Mouse (Mus musculus) testis, adult 2 months (tissue): ENCODE measurements around the gene Scg3. TPM values are rescaled to one million over a fixed set of nuclear protein-coding genes. Genes with fewer than 3 reads are reported as not detected.
"Not testable (repeated sequence)": the region's sequence is repeated elsewhere in the genome, so short reads cannot be mapped to it uniquely, and the experiment has no call there.

Source experiments
- H3K27ac ChIP-seq: fragments of 200-500 bp; 2 replicates; pipeline ENCODE4 v1.5.1; 2012; ENCODE audit warnings: low read depth, low read length; ENCODE audit not compliant: control insufficient read depth, insufficient read depth
- H3K27me3 ChIP-seq: fragments of 200-500 bp; 2 replicates; pipeline ENCODE4 v1.6.1; 2012; ENCODE audit warnings: mild to moderate bottlenecking, low read length, moderate library complexity; ENCODE audit not compliant: control insufficient read depth, insufficient read depth
- H3K36me3 ChIP-seq: fragments of 200-500 bp; 2 replicates; pipeline ENCODE4 v1.6.1; 2012; ENCODE audit warnings: mild to moderate bottlenecking, low read length; ENCODE audit not compliant: control insufficient read depth, insufficient read depth
- H3K4me1 ChIP-seq: fragments of 200-500 bp; 2 replicates; pipeline ENCODE4 v1.6.1; 2012; ENCODE audit warnings: low read length; ENCODE audit not compliant: control insufficient read depth, insufficient read depth
- H3K4me3 ChIP-seq: fragments of 200-500 bp; 2 replicates; pipeline ENCODE4 v1.5.1; 2012; ENCODE audit warnings: low read depth, mild to moderate bottlenecking, low read length, moderate library complexity, mixed read lengths; ENCODE audit not compliant: control insufficient read depth
- CTCF ChIP-seq: fragments of 200-500 bp; IDR thresholded peaks from 2 replicates; pipeline ENCODE4 v1.5.1; 2012; ENCODE audit warnings: low read depth, mild to moderate bottlenecking, inconsistent platforms, low read length, moderate library complexity; ENCODE audit not compliant: control insufficient read depth, insufficient read depth, insufficient replicate concordance
- POLR2A ChIP-seq: fragments of 200-500 bp; IDR thresholded peaks from 2 replicates; pipeline ENCODE4 v1.6.1; 2012; ENCODE audit warnings: low read depth, mild to moderate bottlenecking, inconsistent platforms, low read length, moderate library complexity; ENCODE audit not compliant: control insufficient read depth
- polyA plus RNA-seq: library from polyadenylated mRNA; depleted of rRNA; stranded (reverse); fragments of >200 nt; gene quantifications from 2 replicates; pipeline ENCODE4 v1.2.3, GENCODE M21; 2012

Scg3 gene
- polyA plus RNA-seq, 1 experiment = 0.52 TPM

DNA sequence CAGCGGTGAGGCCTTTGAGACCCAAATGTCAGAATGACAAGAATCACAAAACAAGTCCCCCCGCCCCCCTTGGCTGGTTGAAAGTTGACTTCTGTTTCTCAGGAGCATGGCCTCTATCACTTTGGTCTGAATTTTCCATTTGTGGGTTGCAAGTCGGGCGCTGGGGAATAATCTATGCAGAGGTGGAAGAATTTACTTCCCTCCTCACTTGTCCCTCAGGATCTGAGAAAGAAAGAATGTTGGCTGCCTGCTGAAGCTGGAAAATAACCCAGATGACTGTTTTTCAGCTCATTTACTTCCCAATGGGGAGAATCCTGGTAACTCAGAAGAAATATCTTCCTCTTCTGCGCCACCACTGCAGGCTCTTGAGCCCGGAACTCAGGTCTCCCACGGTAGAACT is 5.5 kb downstream of the Scg3 start:
- Histone ChIP-seq H3K36me3 (no peaks in the 10 kb centered on the region), H3K27me3 (no peaks in the 10 kb centered on the region), H3K4me3 (no peak overlapping the region), H3K4me1 (no peaks in the 10 kb centered on the region), H3K27ac (no peak overlapping the region)
- no peak for TF ChIP-seq POLR2A
- no peak for TF ChIP-seq CTCF

DNA sequence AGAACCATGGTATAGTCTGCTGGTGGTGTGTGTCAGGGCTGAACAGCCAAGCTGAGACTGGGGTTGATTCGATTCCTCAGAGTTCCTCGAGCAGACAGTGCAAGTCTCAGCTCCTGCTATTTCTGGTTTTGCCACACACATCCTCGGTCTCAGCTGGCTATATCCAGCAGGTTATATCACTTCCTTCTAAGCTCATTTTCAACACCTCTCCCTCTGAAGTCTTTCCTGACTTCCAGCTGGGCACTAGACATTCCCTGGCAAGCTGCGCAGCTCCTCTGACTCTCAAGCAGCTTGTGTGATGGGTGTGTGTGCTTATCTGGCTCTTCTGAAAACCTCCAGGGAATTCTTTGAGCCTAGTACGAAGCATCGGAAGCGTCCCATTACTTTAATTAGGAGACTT is 7.6 kb downstream of the Scg3 start:
- Histone ChIP-seq H3K4me3 (no peak overlapping the region), H3K27ac (no peak overlapping the region), H3K4me1 (no peaks in the 10 kb centered on the region), H3K36me3 (no peaks in the 10 kb centered on the region), H3K27me3 (no peaks in the 10 kb centered on the region)
- TF ChIP-seq CTCF = no peak
- no peak for TF ChIP-seq POLR2A

DNA sequence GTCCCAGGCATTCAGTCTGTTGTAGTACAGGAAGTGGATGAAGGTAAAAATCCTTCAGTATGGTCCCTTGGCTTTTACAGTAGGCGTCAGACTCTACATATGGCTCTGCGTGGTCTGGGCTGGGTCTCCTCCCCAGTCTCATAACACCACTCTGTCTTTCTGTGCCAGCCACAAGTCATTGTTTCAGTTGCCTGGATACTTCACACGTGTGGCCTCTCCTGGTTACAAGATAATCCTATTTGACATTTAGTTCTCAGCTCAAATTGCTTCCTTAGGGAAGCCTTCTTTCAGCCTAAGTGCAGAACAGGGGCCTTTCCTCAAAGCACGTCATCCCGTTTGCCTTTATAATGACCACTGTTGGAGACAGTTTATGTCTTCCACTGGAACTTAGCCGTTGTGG is 11.1 kb downstream of the Scg3 start:
- Histone ChIP-seq H3K27me3 (no peaks in the 10 kb centered on the region), H3K36me3 (no peaks in the 10 kb centered on the region), H3K4me3 (no peak overlapping the region), H3K27ac (no peak overlapping the region), H3K4me1 (no peaks in the 10 kb centered on the region)
- TF ChIP-seq POLR2A (no peak), CTCF (no peak)

DNA sequence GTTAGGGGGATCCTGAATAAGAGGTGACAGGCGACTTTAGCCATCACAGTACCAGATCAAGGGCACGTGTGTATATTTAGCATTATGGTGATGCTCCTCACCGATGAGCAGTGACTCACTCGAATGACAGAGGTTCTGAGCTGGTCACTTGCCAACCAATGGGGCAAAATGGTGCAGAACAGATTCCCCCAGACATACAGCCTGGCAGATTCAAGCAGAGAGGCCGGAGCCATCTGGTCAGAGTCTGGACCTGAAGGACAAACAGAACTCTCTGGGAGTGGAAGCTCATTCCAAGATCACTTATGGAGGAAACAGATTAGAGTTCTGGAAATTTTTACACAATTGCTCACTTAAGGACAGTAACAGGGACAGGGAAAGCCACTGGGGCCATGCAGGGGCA is 17.2 kb downstream of the Scg3 start:
- no peak overlapping the region for H3K4me3 ChIP-seq
- H3K27ac ChIP-seq = no peak overlapping the region
- no peaks in the 10 kb centered on the region for H3K27me3 ChIP-seq
- H3K36me3 ChIP-seq = no peaks in the 10 kb centered on the region
- H3K4me1 ChIP-seq = no peaks in the 10 kb centered on the region
- no peak for TF ChIP-seq POLR2A
- no peak for TF ChIP-seq CTCF

DNA sequence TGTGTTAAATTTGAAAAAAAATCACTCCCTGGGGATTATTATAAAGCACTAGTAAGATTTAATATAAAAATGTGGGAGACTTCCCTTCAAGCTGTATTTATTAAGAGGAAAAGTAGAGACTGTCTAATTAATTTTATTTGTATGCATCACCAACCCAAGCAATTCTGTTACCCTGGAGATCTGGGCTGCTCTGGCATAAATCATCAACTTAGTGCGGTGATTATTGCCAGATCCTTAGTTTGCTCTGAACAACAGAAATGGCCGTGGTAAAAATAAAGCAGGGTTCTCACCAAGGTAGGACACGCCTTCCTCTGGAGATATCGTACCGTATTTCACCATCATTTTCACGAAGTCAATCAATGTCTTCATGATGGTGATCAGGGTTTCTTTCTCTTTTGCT is 18.5 kb downstream of the Scg3 start:
- Histone ChIP-seq H3K36me3 (no peaks in the 10 kb centered on the region), H3K4me3 (no peak overlapping the region), H3K4me1 (no peaks in the 10 kb centered on the region), H3K27me3 (no peaks in the 10 kb centered on the region), H3K27ac (no peak overlapping the region)
- TF ChIP-seq CTCF = no peak
- TF ChIP-seq POLR2A = no peak

DNA sequence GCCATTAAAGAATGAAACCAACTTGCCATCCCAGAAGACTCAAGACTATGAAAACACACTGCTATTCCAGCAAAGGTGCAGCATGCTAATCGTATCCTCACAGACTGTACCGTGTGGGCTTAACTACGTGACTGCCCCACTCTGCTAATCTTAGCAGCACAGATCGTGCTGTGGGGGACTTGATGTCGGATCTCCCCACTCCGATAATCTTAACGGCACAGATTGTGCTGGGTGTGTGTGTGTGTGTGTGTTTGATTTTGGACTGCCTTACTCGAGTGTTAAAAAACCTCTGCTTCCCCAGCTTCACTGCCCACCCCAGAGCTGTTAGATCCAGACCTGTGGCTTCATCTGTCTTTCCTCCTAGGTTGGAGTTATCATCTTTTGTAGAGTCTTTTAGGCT is 22.9 kb downstream of the Scg3 start:
- no peak overlapping the region for H3K27ac ChIP-seq
- TF ChIP-seq POLR2A = no peak
- TF ChIP-seq CTCF = no peak
- H3K4me3 ChIP-seq = no peak overlapping the region
- H3K4me1 ChIP-seq = no peaks in the 10 kb centered on the region
- no peaks in the 10 kb centered on the region for H3K36me3 ChIP-seq
- no peaks in the 10 kb centered on the region for H3K27me3 ChIP-seq

DNA sequence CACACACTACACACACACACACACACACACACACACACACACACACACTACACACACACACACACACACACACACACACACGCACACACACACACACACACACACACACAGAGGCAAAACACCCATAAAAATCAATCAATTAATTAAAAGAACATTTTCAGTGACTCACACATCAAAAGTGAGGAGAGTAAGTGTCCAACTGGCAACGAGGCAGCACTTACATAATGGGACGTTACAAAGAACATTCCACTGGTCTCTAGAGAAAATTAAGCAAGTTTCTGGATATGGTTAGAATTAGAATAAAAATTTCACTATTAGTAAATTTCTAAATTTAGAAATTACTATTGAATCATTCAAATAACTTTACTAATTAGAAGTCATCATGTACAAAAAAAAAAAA is 27.4 kb downstream of the Scg3 start:
- not testable (repeated sequence) for H3K4me3 ChIP-seq, H3K4me1 ChIP-seq, H3K27ac ChIP-seq, H3K36me3 ChIP-seq, H3K27me3 ChIP-seq

DNA sequence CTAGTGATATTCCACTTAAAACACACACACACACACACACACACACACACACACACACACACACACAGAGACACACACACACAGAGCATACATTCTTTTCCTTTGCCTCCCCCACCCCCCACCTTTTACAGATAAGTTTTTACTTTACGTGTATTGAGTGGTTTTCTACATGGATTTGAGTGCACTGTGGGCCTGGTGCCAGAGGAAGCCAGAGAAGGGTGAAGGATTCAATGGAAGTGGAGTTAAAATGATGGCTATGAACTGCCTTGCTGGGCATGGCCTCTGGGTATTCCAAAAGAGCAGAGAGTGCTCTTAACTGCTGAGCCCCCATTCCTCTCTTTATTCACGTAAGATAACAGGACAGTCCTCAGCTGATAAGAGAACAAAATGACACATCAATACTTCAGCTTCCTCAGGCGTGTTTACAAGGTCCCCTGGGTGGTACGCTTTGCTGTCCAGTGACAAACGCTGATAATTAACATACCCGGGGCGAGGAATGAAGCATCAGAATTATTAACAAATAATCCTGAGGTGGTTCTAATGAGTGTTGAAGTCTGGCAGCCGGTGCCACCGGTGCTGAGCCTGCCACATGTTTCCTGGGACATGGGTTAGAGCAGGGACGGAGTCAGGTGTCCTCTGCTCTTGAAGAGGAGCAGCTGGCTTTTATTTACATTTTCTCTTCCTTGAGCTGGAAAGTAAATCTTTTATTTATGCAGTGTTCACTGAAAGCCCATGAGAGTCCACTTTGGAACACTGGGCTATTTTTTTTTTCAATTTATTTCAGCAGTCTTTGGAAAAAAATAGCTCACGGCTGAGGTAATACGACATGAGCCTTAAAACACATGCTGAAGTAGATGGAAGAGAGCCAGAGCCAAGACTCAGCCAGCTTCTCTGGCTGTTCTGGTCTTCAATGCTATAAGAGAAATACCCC is 29.6 kb downstream of the Scg3 start:
- no peak overlapping the region for H3K4me3 ChIP-seq
- H3K4me1 ChIP-seq = no peaks in the 10 kb centered on the region
- TF ChIP-seq CTCF = no peak
- TF ChIP-seq POLR2A = no peak
- H3K36me3 ChIP-seq = no peaks in the 10 kb centered on the region
- H3K27me3 ChIP-seq = no peaks in the 10 kb centered on the region
- no peak overlapping the region for H3K27ac ChIP-seq
